Mouse (Mus musculus) mouse trophoblast stem cell (cell line): Measurements from ENCODE around the gene Msl2.

Source experiments
- in situ Hi-C, 2 experiments: fragments of 300-500 bp; cut with MseI, MboI; formaldehyde crosslinking; loops; 2 replicates in 1 of 2; 3 replicates in 1 of 2; pipeline ENCODE4 v1.15.1; 2025

Msl2 gene

GRCm38 (mm10) chr9:101152872-101153271 lies 79.0 kb downstream of the Msl2 start:
- in situ Hi-C loops = no loop called here
